Comparison of ENCODE assay signal across 8 mouse cellular contexts in genomic region chr19:33101093-33102007, GRCm38 (mm10).
DNase-seq lines count a peak whose midpoint lies in the region; ATAC-seq and TF ChIP-seq lines count a peak whose summit lies in the region.

No protein-coding gene starts in this region.

- no peak overlapping the region for H3K27ac ChIP-seq in hindbrain, embryonic 12.5 days
- H3K27ac ChIP-seq in hindbrain, embryonic 13.5 days: no peak overlapping the region
- no peak overlapping the region for H3K27ac ChIP-seq in CH12.LX (ENCODE audit: insufficient read depth, low read depth)
- H3K27ac ChIP-seq in olfactory bulb, adult 2 months (ENCODE audit: insufficient read depth, low read depth, low read length): peak overlapping the region; percentile 58

- no peak for TF ChIP-seq POLR2A in CH12.LX (IDR thresholded peaks at IDR 0.05; ENCODE audit: low read depth, low read length)
- no peak for TF ChIP-seq POLR2A in olfactory bulb, adult 2 months (IDR thresholded peaks at IDR 0.05; ENCODE audit: insufficient read depth, low read depth, low read length)

- in situ Hi-C loops in CH12.LX (cut with MboI; ENCODE audit: low pct_ligation_motif_present, low pct_unique_long_range_greater_than_20kb, low sequenced_read_pairs): loop anchor here (25.0 kb wide), 1 partner anchor 339 kb away; the partner anchor contains the start of gene Pten

- no peak for TF ChIP-seq CTCF in CH12.LX (conservative IDR thresholded peaks at IDR 0.05 in 1 of 2, IDR thresholded peaks at IDR 0.05 in 1 of 2; ENCODE audit: low read depth in 2 of 2, low read length in 2 of 2)
- no peak for TF ChIP-seq CTCF in olfactory bulb, adult 2 months (IDR thresholded peaks at IDR 0.05; ENCODE audit: insufficient read depth, low read depth, low read length)

- WGBS in hindbrain, embryonic 12.5 days: 36% methylated on average over 13 of the region's 13 CpGs
- 34% methylated on average over 13 of the region's 13 CpGs for WGBS in hindbrain, embryonic 13.5 days
- WGBS in olfactory bulb, adult 2 months: 70% methylated on average over 13 of the region's 13 CpGs

- peak; percentile 78 for TF ChIP-seq EP300 in CH12.LX (IDR thresholded peaks at IDR 0.05; ENCODE audit: low read length)

- dilution Hi-C loops in CH12.LX (cut with MboI; ENCODE audit: extremely low pct_ligation_motif_present, extremely low pct_unique_long_range_greater_than_20kb, low sequenced_read_pairs): no loop called here

- intact Hi-C loops in heart, postnatal 10 days (cut with DNase I): no loop called here

- 0 out of 2 replicates have a peak overlapping the region, but pooled peaks have one; percentile 3 for H3K4me2 ChIP-seq in hindbrain, embryonic 12.5 days (replicated peaks)
- H3K4me2 ChIP-seq in hindbrain, embryonic 13.5 days: no peak overlapping the region
- peak overlapping the region; percentile 84 for H3K4me2 ChIP-seq in CH12.LX (ENCODE audit: insufficient read depth, low read depth, poor library complexity, severe bottlenecking)

- peak; percentile 60 for DNase-seq in CH12.LX (ENCODE audit: extremely low read depth)
- no peak for DNase-seq in urinary bladder, postnatal 10 days (ENCODE audit: low spot score)
- no peak for DNase-seq in cerebellum, adult 11 months
- DNase-seq in heart, postnatal 10 days: no peak

- H3K27me3 ChIP-seq in hindbrain, embryonic 12.5 days: no peaks in the 10 kb centered on the region
- H3K27me3 ChIP-seq in hindbrain, embryonic 13.5 days: no peaks in the 10 kb centered on the region
- H3K27me3 ChIP-seq in CH12.LX (replicated peaks): peaks cover 4% of the 10 kb centered on the region

- no peak overlapping the region for H3K9ac ChIP-seq in hindbrain, embryonic 12.5 days
- H3K9ac ChIP-seq in hindbrain, embryonic 13.5 days: no peak overlapping the region
- no peak overlapping the region for H3K9ac ChIP-seq in CH12.LX (ENCODE audit: insufficient read depth, low read depth)

- H3K36me3 ChIP-seq in hindbrain, embryonic 12.5 days: no peaks in the 10 kb centered on the region
- no peaks in the 10 kb centered on the region for H3K36me3 ChIP-seq in hindbrain, embryonic 13.5 days
- no peaks in the 10 kb centered on the region for H3K36me3 ChIP-seq in CH12.LX (replicated peaks in 1 of 2; ENCODE audit: control insufficient read depth in 1 of 2, insufficient read depth in 1 of 2, low read length in 1 of 2)

- no peak overlapping the region for H3K4me3 ChIP-seq in hindbrain, embryonic 12.5 days
- H3K4me3 ChIP-seq in hindbrain, embryonic 13.5 days: no peak overlapping the region
- peak overlapping the region in 2 of 3 experiments; percentile 4 to 6 for H3K4me3 ChIP-seq in CH12.LX (replicated peaks in 1 of 3; ENCODE audit: low read depth in 2 of 3, low read length in 2 of 3, poor library complexity in 1 of 3)
- no peak overlapping the region for H3K4me3 ChIP-seq in olfactory bulb, adult 2 months (ENCODE audit: insufficient read depth, low read depth, low read length)

- TF ChIP-seq RAD21 in CH12.LX (IDR thresholded peaks at IDR 0.05; ENCODE audit: low read depth, low read length): no peak; the same call in 1 of the 2 replicates

- peaks cover 14% of the 10 kb centered on the region for H3K4me1 ChIP-seq in hindbrain, embryonic 12.5 days
- H3K4me1 ChIP-seq in hindbrain, embryonic 13.5 days (replicated peaks): peaks cover 13% of the 10 kb centered on the region
- peaks cover 10 to 18% of the 10 kb centered on the region in 2 experiments for H3K4me1 ChIP-seq in CH12.LX (ENCODE audit: control insufficient read depth in 1 of 2, insufficient read depth in 2 of 2)
- peaks cover 10% of the 10 kb centered on the region for H3K4me1 ChIP-seq in olfactory bulb, adult 2 months (ENCODE audit: control insufficient read depth, insufficient read depth, low read length)

- H3K79me2 ChIP-seq in CH12.LX (replicated peaks; ENCODE audit: control insufficient read depth, extremely low read depth, insufficient read depth, poor library complexity, severe bottlenecking): no peaks in the 10 kb centered on the region

- no peak for ATAC-seq in hindbrain, embryonic 12.5 days (ENCODE audit: low FRiP score)
- no peak for ATAC-seq in hindbrain, embryonic 13.5 days (ENCODE audit: low FRiP score)
- peak; percentile 79 for ATAC-seq in inflammation-experienced regulatory T-cells, adult 6 months

- no peaks in the 10 kb centered on the region for H3K9me3 ChIP-seq in hindbrain, embryonic 12.5 days (replicated peaks)
- H3K9me3 ChIP-seq in hindbrain, embryonic 13.5 days: no peaks in the 10 kb centered on the region
- H3K9me3 ChIP-seq in CH12.LX (replicated peaks; ENCODE audit: low read length): no peaks in the 10 kb centered on the region

TF ChIP-seq in CH12.LX, 34 proteins besides CTCF, POLR2A, EP300 and RAD21:
- peak; percentile 8; the same call in 1 of the 2 replicates for TF ChIP-seq JUN (IDR thresholded peaks at IDR 0.05; ENCODE audit: insufficient read depth, low read depth, low read length)
- peak; percentile 96 for TF ChIP-seq BHLHE40 (IDR thresholded peaks at IDR 0.05; ENCODE audit: low read depth, low read length)
- TF ChIP-seq MAX (IDR thresholded peaks at IDR 0.05; ENCODE audit: low read length): peak; percentile 21; the same call in 1 of the 2 replicates
- 0 out of 2 replicates have a peak, but pooled peaks have one; percentile 49 for TF ChIP-seq TCF12 (IDR thresholded peaks at IDR 0.05; ENCODE audit: low read depth, low read length)
- TF ChIP-seq MAFK (IDR thresholded peaks at IDR 0.05; ENCODE audit: insufficient replicate concordance, low read length): peak; percentile 91
- TF ChIP-seq CHD2 (IDR thresholded peaks at IDR 0.05; ENCODE audit: low read length): peak; percentile 39; the same call in 1 of the 2 replicates
- peak; percentile 61 for TF ChIP-seq ETS1 (conservative IDR thresholded peaks at IDR 0.05; ENCODE audit: low read depth, low read length)
- TF ChIP-seq ZNF384 (IDR thresholded peaks at IDR 0.05; ENCODE audit: low read depth, low read length): peak; percentile 33; the same call in 1 of the 2 replicates
- TF ChIP-seq ZKSCAN1 (IDR thresholded peaks at IDR 0.05; ENCODE audit: borderline replicate concordance, low read depth, low read length): no peak
- TF ChIP-seq NRF1 (IDR thresholded peaks at IDR 0.05; ENCODE audit: low read depth, low read length): no peak
- peak; percentile 70; the same call in 1 of the 2 replicates for TF ChIP-seq MAZ (IDR thresholded peaks at IDR 0.05; ENCODE audit: low read depth, low read length)
- no peak for TF ChIP-seq ZC3H11A (IDR thresholded peaks at IDR 0.05; ENCODE audit: low read depth, low read length)
- peak; percentile 67 for TF ChIP-seq USF1 (IDR thresholded peaks at IDR 0.05; ENCODE audit: low read depth, low read length)
- TF ChIP-seq USF2 (conservative IDR thresholded peaks at IDR 0.05; ENCODE audit: low read depth, low read length): peak; percentile 58
- TF ChIP-seq RCOR1 (conservative IDR thresholded peaks at IDR 0.05; ENCODE audit: low read depth, low read length): peak; percentile 56; the same call in 1 of the 2 replicates
- no peak for TF ChIP-seq CHD1 (IDR thresholded peaks at IDR 0.05; ENCODE audit: low read depth, low read length)
- TF ChIP-seq POLR2AphosphoS2 (IDR thresholded peaks at IDR 0.05; ENCODE audit: low read depth, low read length): no peak
- TF ChIP-seq IRF4 (IDR thresholded peaks at IDR 0.05; ENCODE audit: low read depth, low read length): peak; percentile 86
- TF ChIP-seq MEF2A (IDR thresholded peaks at IDR 0.05; ENCODE audit: borderline replicate concordance, low read depth, low read length): peak; percentile 73; the same call in 1 of the 2 replicates
- TF ChIP-seq JUND (conservative IDR thresholded peaks at IDR 0.05; ENCODE audit: low read depth, low read length): peak; percentile 51; the same call in 1 of the 2 replicates

Comparison
In these comparisons a context has a peak if more than half of its experiments do, and no peak if none do; other contexts are left out.
1. H3K4me3 ChIP-seq: peak in CH12.LX (2 of 3); none in hindbrain, embryonic 12.5 days (single experiment), hindbrain, embryonic 13.5 days (single experiment) and olfactory bulb, adult 2 months (single experiment).